Mouse (Mus musculus) MN1 (cell line): ENCODE data around the gene Ptk6.
A peak's percentile ranks its signal among the peaks of the same experiment; 100 is the strongest.

Experiments
- DNase-seq: peaks from one replicate; pipeline ENCODE4 v3.0.0-alpha.2; 2016; ENCODE audit warnings: low spot score

Ptk6 gene

GRCm38 (mm10) chr2:181202422-181202821 lies at the start of gene Ptk6:
Gene Ptk6 (minus strand): TSS chr2:181202789.
- DNase-seq: no peak

GRCm38 (mm10) chr2:181251841-181252240 lies 49.3 kb upstream of the Ptk6 start:
- no peak for DNase-seq

- DNase-seq: no peak
Observed at GRCm38 (mm10) chr2:181249217-181249616, 46.6 kb upstream of the Ptk6 start.

GRCm38 (mm10) chr2:181245031-181245430 lies 42.4 kb upstream of the Ptk6 start:
- DNase-seq: no peak

- DNase-seq: no peak
Observed at GRCm38 (mm10) chr2:181243706-181244394, 41.3 kb upstream of the Ptk6 start.

- no peak for DNase-seq
Observed at GRCm38 (mm10) chr2:181242314-181242665, 39.7 kb upstream of the Ptk6 start.

- DNase-seq: peak; percentile 53
Observed at GRCm38 (mm10) chr2:181241602-181242313, 39.2 kb upstream of the Ptk6 start, which contains the start of gene Helz2. Gene Helz2 (minus strand): TSS chr2:181242027.

- DNase-seq: no peak
Observed at GRCm38 (mm10) chr2:181240806-181241440, 38.3 kb upstream of the Ptk6 start.

GRCm38 (mm10) chr2:181239261-181239660 lies 36.7 kb upstream of the Ptk6 start:
- no peak for DNase-seq

GRCm38 (mm10) chr2:181238861-181239260 lies 36.3 kb upstream of the Ptk6 start:
- no peak for DNase-seq

- no peak for DNase-seq
Observed at GRCm38 (mm10) chr2:181238091-181238610, 35.6 kb upstream of the Ptk6 start.

- no peak for DNase-seq
Observed at GRCm38 (mm10) chr2:181237251-181238014, 34.8 kb upstream of the Ptk6 start.

GRCm38 (mm10) chr2:181235681-181236566 lies 33.3 kb upstream of the Ptk6 start:
- no peak for DNase-seq

GRCm38 (mm10) chr2:181234680-181235079 lies 32.1 kb upstream of the Ptk6 start:
- no peak for DNase-seq

- DNase-seq: no peak
Observed at GRCm38 (mm10) chr2:181233443-181233842, 30.9 kb upstream of the Ptk6 start.

GRCm38 (mm10) chr2:181231171-181231570 lies 28.6 kb upstream of the Ptk6 start:
- no peak for DNase-seq

GRCm38 (mm10) chr2:181228335-181228734 lies 25.7 kb upstream of the Ptk6 start:
- no peak for DNase-seq

GRCm38 (mm10) chr2:181227122-181227521 lies 24.5 kb upstream of the Ptk6 start:
- no peak for DNase-seq

- DNase-seq: no peak
Observed at GRCm38 (mm10) chr2:181224994-181225393, 22.4 kb upstream of the Ptk6 start.

- DNase-seq: peak; percentile 66
Observed at GRCm38 (mm10) chr2:181220361-181220760, 17.8 kb upstream of the Ptk6 start.
